Mouse (Mus musculus) heart, postnatal 10 days (tissue): Measurements from ENCODE around the gene Usp25. TPM values are rescaled to one million over a fixed set of nuclear protein-coding genes. Genes with fewer than 3 reads are reported as not detected.

ENCODE experiments used
- DNase-seq, 2 experiments: peaks; one replicate each; pipeline ENCODE4 v3.0.0; 2021
- intact Hi-C: fragments of 180-260 bp; cut with DNase I; formaldehyde crosslinking; loops from one replicate; pipeline ENCODE4 v1.15.1; 2025
- total RNA-seq, 2 experiments: library from RNA; stranded (reverse); gene quantifications; 2 replicates each; pipeline ENCODE4 v1.2.3; 2021

Gene Usp25
- total RNA-seq, 2 experiments from 2014 or later: 80.7 to 84.4 TPM

GRCm38 (mm10) chr16:77128683-77129082 is 115.2 kb downstream of the Usp25 start:
- no peak for DNase-seq
- intact Hi-C loops: loop anchor here (5.0 kb wide), 2 partner anchors 1029 to 1219 kb away; no protein-coding TSS in a partner anchor

- intact Hi-C loops: no loop called here
- DNase-seq: no peak
Measured at GRCm38 (mm10) chr16:77133055-77133454, 119.5 kb downstream of the Usp25 start.

GRCm38 (mm10) chr16:77140651-77141050 is 127.1 kb downstream of the Usp25 start:
- no peak for DNase-seq
- intact Hi-C loops: no loop called here

GRCm38 (mm10) chr16:77146801-77147200 is 133.3 kb downstream of the Usp25 start:
- no peak for DNase-seq
- intact Hi-C loops: no loop called here

GRCm38 (mm10) chr16:77150338-77150737 is 136.8 kb downstream of the Usp25 start:
- intact Hi-C loops: no loop called here
- DNase-seq: no peak

GRCm38 (mm10) chr16:77150884-77151283 is 137.4 kb downstream of the Usp25 start:
- no peak for DNase-seq
- intact Hi-C loops: no loop called here

GRCm38 (mm10) chr16:77152288-77152687 is 138.8 kb downstream of the Usp25 start:
- no peak for DNase-seq
- intact Hi-C loops: no loop called here

- DNase-seq: no peak
- intact Hi-C loops: no loop called here
Measured at GRCm38 (mm10) chr16:77153216-77153715, 139.8 kb downstream of the Usp25 start.

- intact Hi-C loops: no loop called here
- no peak for DNase-seq
Measured at GRCm38 (mm10) chr16:77153815-77154214, 140.3 kb downstream of the Usp25 start.

GRCm38 (mm10) chr16:77154831-77155230 is 141.3 kb downstream of the Usp25 start:
- DNase-seq: no peak
- intact Hi-C loops: no loop called here
